Mouse (Mus musculus) bone marrow, adult 2 months (tissue): ENCODE measurements at regions not wholly inside any gene's neighbourhood (a gene's known extent, or its start where the extent isn't known, plus 50 kb on each side); places are given as distances from the start of the nearest gene placed in this dataset.

Experiments
- H3K27ac ChIP-seq: fragments of 200-500 bp; 2 replicates; pipeline ENCODE4 v1.5.1; 2012; ENCODE audit warnings: low read depth, mild to moderate bottlenecking, control low read depth, inconsistent platforms, low read length; ENCODE audit not compliant: control insufficient read depth, poor library complexity, insufficient read depth
- H3K4me1 ChIP-seq: fragments of 200-500 bp; 2 replicates; pipeline ENCODE4 v1.6.1; 2011; ENCODE audit warnings: low read length; ENCODE audit not compliant: control insufficient read depth, insufficient read depth
- H3K4me3 ChIP-seq: fragments of 200-500 bp; replicated peaks from 2 replicates; pipeline ENCODE3; 2011; ENCODE audit warnings: mild to moderate bottlenecking, low read depth, low read length, control low read depth; ENCODE audit not compliant: control insufficient read depth
- CTCF ChIP-seq: fragments of 200-500 bp; IDR thresholded peaks from 2 replicates; pipeline ENCODE4 v1.5.1; 2011; ENCODE audit warnings: low read length, control low read depth; ENCODE audit not compliant: control insufficient read depth, insufficient read depth
- POLR2A ChIP-seq: fragments of 200-500 bp; IDR thresholded peaks from 2 replicates; pipeline ENCODE4 v1.6.1; 2011; ENCODE audit warnings: low read depth, mild to moderate bottlenecking, control low read depth, low read length, borderline replicate concordance; ENCODE audit not compliant: control insufficient read depth
- WGBS: fragments of 180-500 bp; shearing (Covaris S2); methylation state at CpG from one replicate; pipeline ENCODE4 v1.1.7; 2018; 5-methylcytosine and 5-hydroxymethylcytosine counted together

DNA sequence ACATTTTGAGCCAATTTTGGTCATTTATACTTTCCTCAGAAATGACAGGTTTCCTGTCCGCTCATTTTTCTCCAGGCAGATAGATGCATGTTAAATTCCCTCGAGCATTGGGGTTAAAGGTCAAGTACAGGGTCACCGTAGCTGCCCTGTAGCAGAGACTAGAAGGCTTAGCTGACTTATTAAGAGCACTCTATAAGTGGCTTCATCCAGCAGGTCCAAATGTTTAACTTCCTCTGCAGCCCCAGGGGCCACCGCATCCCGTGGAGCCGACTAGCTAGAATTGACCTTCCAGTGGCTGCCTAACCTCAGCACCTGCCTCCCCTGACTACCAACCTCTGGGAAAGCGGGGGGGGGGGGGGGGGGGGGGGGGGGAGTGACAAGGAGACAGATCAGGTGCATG lies 114.7 kb downstream of the Rpl14 start:
- 49% methylated on average over 7 of the region's 7 CpGs for WGBS
- TF ChIP-seq POLR2A = no peak
- no peak for TF ChIP-seq CTCF
- H3K4me1 ChIP-seq = no peaks in the 10 kb centered on the region

DNA sequence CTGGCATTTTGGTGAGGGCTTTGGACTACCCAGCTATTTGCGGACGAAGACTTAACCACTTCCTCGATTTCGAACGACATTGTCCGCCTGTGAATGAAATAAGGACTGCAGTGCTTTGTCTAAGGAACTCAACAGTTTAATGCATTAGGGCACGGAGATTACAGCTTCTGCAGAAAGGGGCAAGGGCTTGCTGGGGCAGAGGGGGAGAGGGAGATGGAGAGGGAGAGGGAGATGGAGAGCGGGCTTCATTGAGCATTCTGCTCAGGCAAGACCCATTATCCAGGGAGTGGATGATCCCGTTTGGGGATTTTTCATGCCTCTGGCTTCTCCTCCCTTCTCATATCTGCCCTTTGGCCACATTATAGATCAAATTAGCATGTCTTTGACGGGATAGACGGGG lies 117.8 kb downstream of the Rpl14 start:
- H3K27ac ChIP-seq = no peak overlapping the region
- 34% methylated on average over 11 of the region's 11 CpGs for WGBS
- TF ChIP-seq CTCF (no peak), POLR2A (no peak)
- no peak overlapping the region for H3K4me3 ChIP-seq
- no peaks in the 10 kb centered on the region for H3K4me1 ChIP-seq

More for the DNA sequence above, 114.7 kb downstream of the Rpl14 start:
- H3K27ac ChIP-seq = no peak overlapping the region
- H3K4me3 ChIP-seq = no peak overlapping the region

DNA sequence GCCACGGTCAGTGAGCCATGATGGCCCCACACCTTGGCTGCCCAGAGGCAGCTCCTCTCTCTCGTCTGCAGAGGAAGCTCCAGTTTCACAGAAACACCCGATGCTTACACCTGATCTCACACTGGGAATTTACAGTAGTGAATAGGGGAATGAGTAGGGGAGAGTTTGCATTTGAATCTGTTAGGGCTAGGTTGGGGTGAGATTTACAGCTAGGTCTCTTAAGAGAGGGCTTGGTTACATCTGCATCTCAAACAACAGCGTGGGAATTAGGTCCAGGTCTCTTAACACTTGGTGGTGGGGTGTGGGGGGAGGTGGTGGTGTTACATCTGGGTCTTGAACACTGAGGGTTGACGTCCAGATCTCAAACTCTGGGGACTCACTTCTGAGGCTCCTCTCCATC lies 119.3 kb downstream of the Rpl14 start:
- no peaks in the 10 kb centered on the region for H3K4me1 ChIP-seq
- 61% methylated on average over 5 of the region's 5 CpGs for WGBS
- H3K27ac ChIP-seq = no peak overlapping the region
- H3K4me3 ChIP-seq = no peak overlapping the region
- TF ChIP-seq POLR2A (no peak), CTCF (no peak)

DNA sequence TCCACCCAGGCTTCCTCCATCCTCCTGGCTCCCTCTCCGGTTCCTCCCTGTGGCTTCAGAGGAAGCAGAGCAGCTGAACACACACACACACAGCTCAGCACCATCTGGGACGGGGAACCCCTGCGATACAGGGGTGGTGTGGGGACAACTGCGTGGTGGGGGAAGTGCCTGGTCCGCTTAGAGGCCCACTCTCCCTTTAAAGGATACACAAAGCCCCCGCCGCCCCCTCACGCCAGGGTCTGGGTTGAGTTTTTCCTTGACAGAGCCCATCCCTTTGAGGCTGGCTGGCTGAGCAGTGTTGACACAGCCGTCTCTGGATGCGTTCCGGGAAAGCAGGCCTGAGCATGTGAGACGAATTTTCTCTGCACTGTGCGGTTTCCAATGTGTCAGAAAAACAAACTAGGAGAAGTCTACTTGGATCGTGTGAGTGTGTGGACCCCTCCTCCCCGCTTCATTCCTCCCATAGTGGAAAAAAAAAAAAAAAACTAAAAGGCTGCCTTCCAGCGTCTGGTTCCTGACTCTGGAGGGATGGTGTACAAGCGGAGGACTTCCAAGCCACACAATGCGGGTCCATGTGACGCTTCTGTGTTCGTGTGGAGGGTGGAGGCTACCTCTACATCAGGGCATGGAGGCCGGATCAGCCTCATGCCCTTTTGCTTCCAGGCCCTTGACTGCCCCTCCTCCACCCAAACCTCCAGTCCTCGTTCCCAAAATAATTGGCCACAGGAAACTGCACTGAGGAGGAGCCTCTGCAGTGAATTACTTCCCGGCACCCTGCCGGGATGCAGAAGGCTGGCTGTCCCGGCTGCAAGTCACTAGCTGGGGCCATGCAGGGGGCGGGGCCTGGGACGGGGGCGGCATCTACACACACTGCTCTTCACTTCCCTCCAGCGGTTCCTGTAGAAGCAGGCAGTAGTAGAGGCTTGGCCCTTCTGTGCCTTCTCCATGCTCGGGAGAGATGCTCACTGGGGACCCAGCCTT lies 120.0 kb downstream of the Rpl14 start:
- TF ChIP-seq POLR2A (no peak), CTCF (no peak)
- no peak overlapping the region for H3K4me3 ChIP-seq
- no peak overlapping the region for H3K27ac ChIP-seq
- 11% methylated on average over 30 of the region's 30 CpGs for WGBS
- no peaks in the 10 kb centered on the region for H3K4me1 ChIP-seq

DNA sequence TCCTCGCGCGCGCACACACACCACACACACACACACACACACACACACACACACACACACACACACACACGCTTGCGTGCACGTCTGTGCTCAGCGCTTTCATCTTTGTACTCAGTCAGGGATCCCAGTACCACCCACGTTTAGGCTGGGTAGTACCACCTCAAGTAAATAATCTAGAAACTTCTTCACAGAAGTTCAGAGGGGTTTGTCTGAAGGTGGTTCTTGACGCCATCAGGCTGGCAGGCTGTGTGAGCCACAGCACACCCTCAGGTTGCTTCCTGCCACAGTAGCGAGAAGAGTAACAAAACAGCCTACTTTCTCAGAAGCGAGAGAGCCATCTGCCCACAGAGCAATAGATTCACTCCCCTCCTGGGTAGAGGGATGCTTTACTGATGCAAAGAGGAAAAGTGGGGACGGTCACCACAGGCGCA lies 120.7 kb downstream of the Rpl14 start:
- Histone ChIP-seq H3K4me1 (no peaks in the 10 kb centered on the region), H3K4me3 (no peak overlapping the region), H3K27ac (no peak overlapping the region; the same call in 1 of the 2 replicates)
- TF ChIP-seq CTCF = no peak
- TF ChIP-seq POLR2A = no peak
- WGBS = 41% methylated on average over 14 of the region's 14 CpGs

DNA sequence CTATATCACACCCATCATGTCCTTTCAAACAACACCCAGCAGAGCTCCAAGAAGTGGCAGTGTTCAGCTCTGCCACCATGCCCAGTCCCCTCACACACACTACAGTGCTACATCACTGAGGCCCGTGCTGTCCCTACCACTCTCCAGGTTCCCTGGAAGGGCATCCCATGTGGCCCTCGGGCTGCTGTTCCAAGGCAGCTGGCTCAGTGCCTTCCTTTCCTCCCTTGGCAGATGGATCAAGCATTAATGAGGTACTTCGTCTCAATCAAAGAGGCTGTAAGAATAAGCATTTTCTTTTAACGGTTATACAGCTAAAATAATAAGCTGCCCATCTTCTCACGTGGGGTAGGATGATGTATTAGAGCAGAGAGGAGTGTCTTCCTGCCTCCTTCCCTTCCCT lies 123.2 kb downstream of the Rpl14 start:
- H3K4me1 ChIP-seq = no peaks in the 10 kb centered on the region
- no peak overlapping the region for H3K27ac ChIP-seq
- 67% methylated on average over 5 of the region's 5 CpGs for WGBS
- no peak overlapping the region for H3K4me3 ChIP-seq
- no peak for TF ChIP-seq POLR2A
- TF ChIP-seq CTCF = no peak

DNA sequence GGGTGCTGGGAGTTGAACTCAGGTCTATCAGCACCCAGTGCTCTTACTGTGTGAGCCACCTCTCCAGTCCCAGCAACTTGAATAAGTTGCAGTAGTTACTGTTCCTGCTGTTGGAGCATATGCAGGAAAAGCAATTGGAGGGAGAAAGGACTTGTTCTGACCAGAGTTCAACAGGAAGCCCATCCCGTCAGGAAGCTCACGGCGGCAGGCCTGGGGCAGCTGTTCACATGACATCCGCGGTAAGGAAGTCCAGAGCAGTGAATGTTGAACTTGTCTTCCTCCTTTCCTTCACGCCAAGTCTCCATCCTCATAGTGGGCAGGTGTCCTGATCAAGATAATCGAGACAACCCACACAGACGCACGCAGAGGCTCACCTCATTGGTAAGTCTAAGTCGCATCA lies 124.7 kb downstream of the Rpl14 start:
- no peak overlapping the region for H3K4me3 ChIP-seq
- 44% methylated on average over 10 of the region's 10 CpGs for WGBS
- H3K27ac ChIP-seq = no peak overlapping the region; the same call in 1 of the 2 replicates
- H3K4me1 ChIP-seq = no peaks in the 10 kb centered on the region
- no peak for TF ChIP-seq POLR2A

DNA sequence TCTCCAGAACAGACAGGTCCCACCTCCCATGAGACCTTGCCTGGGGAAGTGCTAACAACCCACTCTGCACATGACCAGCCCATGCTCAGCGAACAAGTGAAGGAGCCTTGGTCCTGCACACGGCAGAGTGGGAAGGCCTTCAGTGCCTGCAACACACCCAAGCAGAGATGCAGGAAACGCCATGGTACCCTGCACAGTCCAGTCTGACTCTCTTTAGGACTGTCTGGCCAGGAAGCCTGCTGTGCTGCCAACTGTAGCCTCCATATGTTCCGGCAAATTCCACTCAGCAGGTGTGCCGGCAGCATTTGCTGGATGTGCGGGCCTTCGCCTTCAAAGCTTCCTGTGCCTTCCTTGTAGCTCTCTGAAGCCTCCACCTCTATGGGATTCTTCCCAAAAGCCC lies 126.5 kb downstream of the Rpl14 start:
- no peak for TF ChIP-seq CTCF
- TF ChIP-seq POLR2A = no peak
- Histone ChIP-seq H3K4me3 (no peak overlapping the region), H3K4me1 (no peaks in the 10 kb centered on the region), H3K27ac (no peak overlapping the region)
- WGBS = 87% methylated on average over 7 of the region's 7 CpGs

DNA sequence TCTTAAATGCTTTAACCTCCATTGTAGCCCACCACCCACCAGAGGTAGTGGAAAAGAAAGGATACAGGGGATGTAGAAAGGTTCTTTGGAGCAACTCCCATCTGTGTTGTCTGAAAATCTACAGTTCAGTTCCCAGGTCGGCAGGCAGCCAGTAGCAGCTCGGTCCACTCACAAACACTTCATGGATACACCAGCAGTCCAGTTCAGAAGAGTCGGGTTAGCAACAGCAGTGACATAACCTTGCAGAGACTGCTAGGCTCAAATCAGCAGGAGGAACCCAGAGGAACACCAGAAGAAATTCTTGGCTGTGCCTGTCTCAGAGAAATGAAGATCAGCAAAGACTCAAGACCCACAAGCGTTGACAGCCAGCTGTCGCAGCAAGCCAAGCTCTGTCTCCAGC lies 128.5 kb downstream of the Rpl14 start:
- H3K4me1 ChIP-seq = no peaks in the 10 kb centered on the region
- 82% methylated on average over 5 of the region's 5 CpGs for WGBS
- H3K27ac ChIP-seq = no peak overlapping the region
- H3K4me3 ChIP-seq = no peak overlapping the region
- TF ChIP-seq CTCF (no peak), POLR2A (no peak)
